Mouse (Mus musculus) kidney, embryonic 16.5 days (tissue): ENCODE results near the gene Pknox2. TPM values are rescaled to one million over a fixed set of nuclear protein-coding genes. Genes with fewer than 3 reads are reported as not detected.

Experiments
- ATAC-seq: fragments of 200-750 bp; cut with Nextera tagmentation; 2 replicates; pipeline ENCODE4 v1.8.0; 2017; ENCODE audit warnings: moderate TSS enrichment; ENCODE audit not compliant: low FRiP score, low TSS enrichment
- H3K27ac ChIP-seq: fragments of 300-500 bp; sonication (generic); 2 replicates; pipeline ENCODE4 v1.5.1; 2014; ENCODE audit warnings: low read length
- H3K27me3 ChIP-seq: fragments of 300-500 bp; sonication (generic); 2 replicates; pipeline ENCODE4 v1.6.1; 2014; ENCODE audit warnings: low read length, control low read depth, mixed read lengths; ENCODE audit not compliant: insufficient read depth
- H3K36me3 ChIP-seq: fragments of 300-500 bp; sonication (generic); 2 replicates; pipeline ENCODE4 v1.6.1; 2014; ENCODE audit warnings: low read length, control low read depth, mixed read lengths; ENCODE audit not compliant: insufficient read depth
- H3K4me1 ChIP-seq: fragments of 300-500 bp; sonication (generic); 2 replicates; pipeline ENCODE4 v1.6.1; 2014; ENCODE audit warnings: low read length, control low read depth, mixed read lengths; ENCODE audit not compliant: insufficient read depth
- H3K4me2 ChIP-seq: fragments of 300-500 bp; sonication (generic); replicated peaks from 2 replicates; pipeline ENCODE4 v1.6.1; 2014; ENCODE audit warnings: low read depth, low read length
- H3K4me3 ChIP-seq: fragments of 300-500 bp; sonication (generic); 2 replicates; pipeline ENCODE4 v1.5.1; 2014; ENCODE audit warnings: mild to moderate bottlenecking, low read length
- H3K9ac ChIP-seq: fragments of 300-500 bp; sonication (generic); replicated peaks from 2 replicates; pipeline ENCODE4 v1.6.1; 2014; ENCODE audit warnings: low read length
- H3K9me3 ChIP-seq: fragments of 300-500 bp; sonication (generic); 2 replicates; pipeline ENCODE4 v1.6.1; 2016; ENCODE audit warnings: low read length, control low read depth
- WGBS: fragments of 180-500 bp; shearing (Covaris S2); extraction: QIAGEN DNeasy Blood & Tissue Kit; methylation state at CpG from one replicate; pipeline ENCODE4 v1.1.7; 2014; 5-methylcytosine and 5-hydroxymethylcytosine counted together
- polyA plus RNA-seq: library from polyadenylated mRNA; unstranded; fragments of >200 nt; fragmentation: Nextera tagmentation; extraction: Ambion mirVana; gene quantifications from 2 replicates; pipeline ENCODE4 v1.2.1, GENCODE M21; 2015

Gene Pknox2
- polyA plus RNA-seq, 1 experiment from 2014 or later: 11.0 TPM

DNA sequence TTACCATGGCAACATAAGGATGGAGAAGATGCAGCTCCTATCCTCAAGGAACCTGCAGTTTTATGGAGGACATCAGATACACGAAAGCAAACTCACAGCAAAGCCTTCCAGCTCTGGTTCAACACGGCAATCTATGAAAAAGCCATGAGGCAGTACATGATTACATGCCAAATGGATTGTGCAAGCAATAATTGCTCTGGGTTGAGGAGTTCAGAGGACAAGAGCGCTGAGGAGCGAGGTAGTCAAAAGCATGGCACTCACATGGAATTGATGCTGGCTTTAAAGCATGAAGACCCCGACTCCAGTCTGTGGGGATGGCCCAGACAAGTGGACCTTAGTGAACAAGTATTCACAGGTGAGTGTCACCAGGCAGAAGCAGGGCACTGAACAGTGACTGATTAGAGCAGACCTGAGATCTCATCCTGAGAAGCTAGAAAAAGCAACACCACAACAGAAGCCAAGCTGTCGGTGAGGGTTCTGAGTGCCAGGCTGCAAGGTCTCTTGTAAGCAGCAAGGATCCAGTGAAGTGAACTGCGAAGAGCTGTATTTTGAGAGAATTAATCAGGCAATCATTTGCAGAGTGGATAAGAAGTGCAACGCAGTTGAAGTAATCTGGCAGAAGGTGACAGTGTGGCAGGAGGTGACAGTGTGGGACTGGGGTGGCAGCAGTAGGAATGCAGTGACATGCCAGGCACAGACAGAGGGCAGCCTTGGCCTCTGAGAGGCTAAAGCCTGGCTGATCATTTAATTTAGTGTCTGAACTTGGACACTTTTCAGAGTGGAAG lies 22.3 kb downstream of the Pknox2 start:
- Histone ChIP-seq H3K4me2 (no peak overlapping the region), H3K4me3 (no peak overlapping the region), H3K27me3 (no peaks in the 10 kb centered on the region), H3K9me3 (no peaks in the 10 kb centered on the region), H3K36me3 (no peaks in the 10 kb centered on the region), H3K4me1 (peaks cover 15% of the 10 kb centered on the region; the same call in 1 of the 2 replicates), H3K27ac (no peak overlapping the region), H3K9ac (no peak overlapping the region)
- WGBS: 83% methylated on average over 8 of the region's 8 CpGs
- no peak; the same call in 1 of the 2 replicates for ATAC-seq

DNA sequence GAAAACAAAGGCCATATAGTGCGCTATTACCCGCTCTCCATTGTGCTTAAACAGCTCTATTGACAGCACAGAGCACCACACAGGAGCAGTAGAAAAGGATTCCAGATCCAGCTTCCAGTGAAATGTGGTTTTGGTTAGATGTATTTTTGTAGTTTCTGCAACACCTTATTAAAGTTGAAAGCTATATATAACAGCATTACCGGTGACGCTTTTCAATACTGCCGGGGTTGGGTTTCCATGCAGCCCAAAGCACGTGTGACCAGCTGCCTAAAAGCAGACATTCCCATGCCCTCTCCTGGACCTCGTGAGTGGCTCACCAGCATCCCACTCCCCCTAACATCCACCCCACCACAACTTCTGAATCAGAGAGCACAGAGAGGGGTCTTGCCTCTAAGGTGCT lies 23.8 kb downstream of the Pknox2 start:
- no peaks in the 10 kb centered on the region for H3K9me3 ChIP-seq
- H3K4me3 ChIP-seq: no peak overlapping the region
- H3K4me1 ChIP-seq: peaks cover 15% of the 10 kb centered on the region; the same call in 1 of the 2 replicates
- no peaks in the 10 kb centered on the region for H3K36me3 ChIP-seq
- no peak overlapping the region for H3K27ac ChIP-seq
- ATAC-seq: no peak
- 71% methylated on average over 7 of the region's 7 CpGs for WGBS
- no peak overlapping the region for H3K4me2 ChIP-seq
- no peak overlapping the region for H3K9ac ChIP-seq
- H3K27me3 ChIP-seq: no peaks in the 10 kb centered on the region

DNA sequence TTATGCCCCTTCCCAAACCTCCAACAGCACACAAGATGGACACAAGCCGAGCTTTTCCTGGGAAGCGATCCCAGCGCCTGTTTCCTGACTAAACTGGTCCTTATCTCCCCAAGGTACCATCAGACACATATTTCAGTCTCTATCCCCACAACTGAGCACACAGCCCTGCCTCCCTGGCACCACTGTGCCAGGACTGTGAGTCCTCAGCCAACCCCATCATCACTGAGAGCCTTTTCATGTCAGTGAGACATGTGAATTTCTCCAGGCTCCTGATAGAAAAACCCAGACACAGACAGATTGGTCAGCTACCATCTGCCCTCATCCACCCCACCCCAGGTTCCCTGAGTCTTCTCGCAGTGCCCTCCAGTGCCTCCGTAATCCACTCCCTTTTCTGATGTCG lies 24.2 kb downstream of the Pknox2 start:
- Histone ChIP-seq H3K4me3 (no peak overlapping the region), H3K4me2 (no peak overlapping the region), H3K36me3 (no peaks in the 10 kb centered on the region), H3K9me3 (no peaks in the 10 kb centered on the region), H3K27ac (no peak overlapping the region), H3K4me1 (peaks cover 15% of the 10 kb centered on the region; the same call in 1 of the 2 replicates), H3K9ac (no peak overlapping the region), H3K27me3 (no peaks in the 10 kb centered on the region)
- 62% methylated on average over 6 of the region's 6 CpGs for WGBS
- no peak for ATAC-seq

DNA sequence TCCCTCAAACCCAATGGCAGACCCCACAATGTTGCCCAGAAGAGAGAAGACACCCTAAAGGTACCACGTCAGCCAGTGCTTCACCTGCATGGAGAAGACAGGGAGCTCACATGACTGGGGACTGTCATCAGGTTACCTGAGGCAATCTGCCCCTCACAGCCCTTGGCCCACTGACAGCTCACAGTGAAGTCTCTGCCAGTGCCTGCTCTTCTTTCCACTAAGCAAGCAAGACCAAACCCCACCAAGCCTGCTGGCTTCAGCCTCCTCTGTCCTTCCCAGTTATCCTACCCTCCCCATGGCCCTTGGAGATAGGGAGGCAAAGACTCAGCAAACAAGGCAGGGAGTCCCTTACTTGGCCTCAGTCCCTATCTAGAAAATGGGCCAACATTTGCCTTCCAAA lies 24.8 kb downstream of the Pknox2 start:
- Histone ChIP-seq H3K4me2 (no peak overlapping the region), H3K9me3 (no peaks in the 10 kb centered on the region), H3K36me3 (no peaks in the 10 kb centered on the region), H3K27me3 (no peaks in the 10 kb centered on the region), H3K9ac (no peak overlapping the region), H3K4me1 (peaks cover 15% of the 10 kb centered on the region; the same call in 1 of the 2 replicates), H3K27ac (peak overlapping the region; percentile 30), H3K4me3 (no peak overlapping the region)
- 18% methylated on average over 1 of the region's 1 CpGs for WGBS
- ATAC-seq: no peak

DNA sequence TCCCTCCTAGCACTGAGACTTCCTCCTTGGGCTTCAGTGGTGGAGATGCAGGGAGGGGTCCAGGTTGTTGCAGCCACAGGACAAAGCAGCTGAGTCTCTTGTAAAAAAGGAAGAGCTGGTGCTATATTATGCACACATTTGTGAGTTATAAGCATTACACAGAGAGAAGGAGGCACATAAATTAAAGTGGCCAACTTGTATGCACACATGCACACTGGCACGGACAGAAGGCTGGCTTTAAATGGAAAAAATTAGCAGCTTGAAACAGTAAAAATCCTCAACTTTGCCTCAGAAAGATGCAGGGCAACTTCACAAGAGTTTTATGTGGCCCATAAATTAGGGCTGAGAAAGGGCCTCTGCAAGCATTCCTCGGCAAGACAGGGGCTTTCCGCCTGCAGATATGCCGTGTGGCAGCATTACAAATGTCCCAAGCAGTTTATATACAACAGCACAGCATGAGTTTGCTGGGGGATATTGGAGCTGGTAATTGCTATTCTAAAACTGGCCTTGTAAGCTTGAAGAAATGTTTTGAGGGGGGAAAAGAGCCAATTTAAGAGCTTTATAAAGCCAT lies 25.4 kb downstream of the Pknox2 start:
- Histone ChIP-seq H3K9ac (no peak overlapping the region), H3K27ac (peak overlapping the region; percentile 61), H3K27me3 (no peaks in the 10 kb centered on the region), H3K4me2 (no peak overlapping the region), H3K4me3 (no peak overlapping the region), H3K9me3 (no peaks in the 10 kb centered on the region), H3K4me1 (peaks cover 15% of the 10 kb centered on the region; the same call in 1 of the 2 replicates), H3K36me3 (no peaks in the 10 kb centered on the region)
- WGBS: 20% methylated on average over 4 of the region's 4 CpGs
- peak; percentile 64 for ATAC-seq

DNA sequence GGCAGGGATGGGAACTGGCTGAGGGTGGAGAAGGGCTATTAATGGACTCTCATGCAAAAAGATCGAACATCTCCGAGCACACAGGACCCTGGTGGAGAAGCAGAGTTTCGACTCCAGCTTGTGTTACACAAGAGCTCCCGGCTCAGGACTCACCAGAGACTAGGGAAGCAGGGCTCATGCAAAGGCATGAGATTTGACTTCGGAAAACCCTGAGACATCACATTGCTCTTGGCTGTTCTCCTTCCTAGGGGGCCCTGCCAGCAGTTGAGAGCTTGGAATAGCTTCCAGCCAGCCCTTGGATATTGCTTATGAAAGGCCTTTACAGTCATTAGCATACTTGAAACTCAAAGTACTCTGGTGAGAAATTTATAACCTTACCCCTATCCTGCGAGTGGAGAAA lies 26.4 kb downstream of the Pknox2 start:
- WGBS: 45% methylated on average over 6 of the region's 6 CpGs
- H3K9ac ChIP-seq: no peak overlapping the region
- no peaks in the 10 kb centered on the region for H3K36me3 ChIP-seq
- no peak for ATAC-seq
- no peak overlapping the region for H3K4me2 ChIP-seq
- H3K4me3 ChIP-seq: no peak overlapping the region
- H3K9me3 ChIP-seq: no peaks in the 10 kb centered on the region
- H3K27ac ChIP-seq: no peak overlapping the region
- no peaks in the 10 kb centered on the region for H3K27me3 ChIP-seq
- peaks cover 25% of the 10 kb centered on the region for H3K4me1 ChIP-seq

DNA sequence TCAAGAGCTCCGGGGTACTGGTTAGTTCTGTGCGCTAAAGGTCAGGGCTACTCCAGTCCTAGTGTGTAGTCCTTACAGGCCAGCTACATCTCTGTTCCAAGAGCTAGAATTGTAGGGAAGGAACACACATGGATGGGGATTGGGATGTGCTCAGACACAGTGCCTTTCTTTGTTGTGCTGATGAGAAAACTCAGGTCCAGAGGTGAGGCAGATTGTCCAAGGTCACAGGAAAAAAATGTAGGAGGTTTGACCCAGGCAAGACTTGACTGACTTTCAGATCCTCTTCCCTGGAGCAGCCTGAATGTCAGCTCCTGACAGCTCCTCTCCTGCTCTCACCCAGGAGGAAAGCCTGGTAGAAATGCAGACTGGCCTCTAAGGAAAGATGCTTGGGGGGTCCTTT lies 29.7 kb downstream of the Pknox2 start:
- 83% methylated on average over 2 of the region's 2 CpGs for WGBS

DNA sequence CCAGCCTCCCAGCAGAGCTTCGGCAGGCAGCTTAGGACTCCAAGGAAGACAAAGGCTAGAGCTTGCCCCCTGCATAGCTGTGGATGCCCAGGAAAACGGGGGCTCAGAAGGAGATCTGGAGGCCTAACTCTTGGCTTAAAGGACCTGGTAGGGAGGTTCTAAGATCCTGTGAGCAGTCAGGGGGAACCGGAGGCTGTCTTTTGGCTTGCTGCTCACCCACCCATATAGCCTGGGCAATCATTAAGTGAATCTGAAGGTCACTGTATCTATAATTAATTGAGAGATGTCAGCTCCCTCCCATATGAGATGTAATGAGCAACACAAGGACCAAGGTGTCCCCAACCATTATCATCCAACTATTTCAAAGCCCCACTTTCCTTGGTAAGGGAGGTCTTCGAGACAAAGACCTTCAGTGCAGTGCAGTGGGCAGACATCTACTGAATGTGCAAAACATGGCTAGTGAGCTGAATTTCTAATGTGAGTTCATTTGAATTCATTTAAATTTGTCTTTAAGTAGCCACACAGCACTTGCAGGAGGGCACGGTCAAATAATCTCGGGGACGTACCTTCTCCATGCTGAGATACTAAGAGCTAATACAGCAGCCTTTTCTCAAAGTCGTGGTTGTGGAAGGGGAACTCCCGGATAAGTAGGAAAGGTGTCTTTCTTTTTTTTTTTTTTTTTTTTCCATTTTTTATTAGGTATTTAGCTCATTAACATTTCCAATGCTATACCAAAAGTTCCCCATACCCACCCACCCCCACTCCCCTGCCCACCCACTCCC lies 30.4 kb downstream of the Pknox2 start:
- Histone ChIP-seq H3K4me1 (peaks cover 36% of the 10 kb centered on the region), H3K27ac (no peak overlapping the region; the same call in 1 of the 2 replicates), H3K27me3 (no peaks in the 10 kb centered on the region), H3K36me3 (no peaks in the 10 kb centered on the region), H3K4me2 (no peak overlapping the region), H3K9me3 (no peaks in the 10 kb centered on the region), H3K9ac (no peak overlapping the region), H3K4me3 (no peak overlapping the region)
- ATAC-seq: peak; percentile 76
- 73% methylated on average over 9 of the region's 9 CpGs for WGBS

More for the DNA sequence above, 29.7 kb downstream of the Pknox2 start:
- Histone ChIP-seq H3K9ac (no peak overlapping the region), H3K4me2 (no peak overlapping the region), H3K27ac (no peak overlapping the region), H3K4me3 (no peak overlapping the region), H3K36me3 (no peaks in the 10 kb centered on the region), H3K27me3 (no peaks in the 10 kb centered on the region), H3K4me1 (peaks cover 36% of the 10 kb centered on the region), H3K9me3 (no peaks in the 10 kb centered on the region)
- no peak for ATAC-seq

DNA sequence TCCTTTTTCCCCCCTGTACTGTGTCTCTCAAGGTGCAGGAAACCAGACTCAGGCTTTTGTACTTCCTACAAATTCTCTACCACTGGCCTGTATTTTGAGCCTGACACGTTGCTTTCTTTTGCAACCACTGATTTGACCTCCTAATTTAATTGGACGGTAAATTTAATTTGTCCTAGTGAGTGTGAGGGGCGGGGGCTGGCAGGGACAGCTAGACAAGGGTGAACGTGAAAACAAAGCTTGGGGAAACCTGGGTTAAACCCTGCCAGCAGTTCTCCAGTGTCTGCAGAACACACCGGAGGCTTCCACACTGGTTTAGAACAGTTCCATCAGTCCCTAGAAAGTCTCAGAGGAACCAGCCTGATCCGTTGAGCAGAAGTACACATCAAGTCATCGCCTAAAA lies 31.4 kb downstream of the Pknox2 start:
- no peaks in the 10 kb centered on the region for H3K9me3 ChIP-seq
- WGBS: 64% methylated on average over 7 of the region's 7 CpGs
- H3K4me2 ChIP-seq: no peak overlapping the region
- no peak overlapping the region; the same call in 1 of the 2 replicates for H3K27ac ChIP-seq
- H3K36me3 ChIP-seq: no peaks in the 10 kb centered on the region
- ATAC-seq: no peak
- peaks cover 28% of the 10 kb centered on the region for H3K4me1 ChIP-seq
- no peak overlapping the region for H3K9ac ChIP-seq
- no peak overlapping the region for H3K4me3 ChIP-seq
- H3K27me3 ChIP-seq: no peaks in the 10 kb centered on the region
